Mouse (Mus musculus) limb, embryonic 14.5 days (tissue): ENCODE measurements around the gene Slc11a2. TPM values are rescaled to one million over a fixed set of nuclear protein-coding genes. Genes with fewer than 3 reads are reported as not detected.

Source experiments
- ATAC-seq: fragments of 200-750 bp; cut with Nextera tagmentation; 2 replicates; pipeline ENCODE4 v1.8.0; 2017; ENCODE audit warnings: low read depth, moderate number of reproducible peaks, moderate TSS enrichment; ENCODE audit not compliant: low FRiP score
- DNase-seq: peaks from one replicate; pipeline ENCODE4 v3.0.0-alpha.2; 2015; ENCODE audit warnings: low spot score
- H3K27ac ChIP-seq: fragments of 300-500 bp; sonication (generic); replicated peaks from 2 replicates; pipeline ENCODE4 v1.5.1; 2014; ENCODE audit warnings: low read depth, mild to moderate bottlenecking, low read length, moderate library complexity, mixed read lengths
- H3K27me3 ChIP-seq: fragments of 300-500 bp; sonication (generic); 2 replicates; pipeline ENCODE4 v1.6.1; 2014; ENCODE audit warnings: low read length, mixed read lengths; ENCODE audit not compliant: control insufficient read depth, insufficient read depth
- H3K36me3 ChIP-seq: fragments of 300-500 bp; sonication (generic); 2 replicates; pipeline ENCODE4 v1.6.1; 2014; ENCODE audit warnings: mild to moderate bottlenecking, low read length, moderate library complexity, mixed read lengths; ENCODE audit not compliant: control insufficient read depth, insufficient read depth
- H3K4me1 ChIP-seq: fragments of 300-500 bp; sonication (generic); 2 replicates; pipeline ENCODE4 v1.6.1; 2014; ENCODE audit warnings: antibody characterized with exemption, low read length, mixed read lengths; ENCODE audit not compliant: control insufficient read depth, insufficient read depth
- H3K4me2 ChIP-seq: fragments of 300-500 bp; sonication (generic); replicated peaks from 2 replicates; pipeline ENCODE4 v1.6.1; 2014; ENCODE audit warnings: low read depth, mild to moderate bottlenecking, low read length, moderate library complexity; ENCODE audit not compliant: severe bottlenecking
- H3K4me3 ChIP-seq: fragments of 300-500 bp; sonication (generic); replicated peaks from 2 replicates; pipeline ENCODE4 v1.5.1; 2014; ENCODE audit warnings: low read length
- H3K9ac ChIP-seq: fragments of 300-500 bp; sonication (generic); 2 replicates; pipeline ENCODE4 v1.6.1; 2014; ENCODE audit warnings: mild to moderate bottlenecking, low read depth, low read length, moderate library complexity; ENCODE audit not compliant: severe bottlenecking
- H3K9me3 ChIP-seq: fragments of 300-500 bp; sonication (generic); 2 replicates; pipeline ENCODE4 v1.6.1; 2016; ENCODE audit warnings: low read length; ENCODE audit not compliant: control insufficient read depth
- POLR2A ChIP-seq: fragments of 200-500 bp; IDR thresholded peaks from 2 replicates; pipeline ENCODE4 v1.8.0; 2012; ENCODE audit warnings: inconsistent platforms, mild to moderate bottlenecking, moderate library complexity, borderline replicate concordance; ENCODE audit not compliant: insufficient read depth, insufficient read length; ENCODE audit errors: extremely low read depth
- WGBS: fragments of 180-500 bp; shearing (Covaris S2); extraction: QIAGEN DNeasy Blood & Tissue Kit; methylation state at CpG from one replicate; pipeline ENCODE4 v1.1.7; 2014; 5-methylcytosine and 5-hydroxymethylcytosine counted together
- polyA plus RNA-seq, 2 experiments: library from polyadenylated mRNA; depleted of rRNA in 1 of 2; stranded (reverse) in 1 of 2; unstranded in 1 of 2; fragments of >200 nt; fragmentation: Nextera tagmentation in 1 of 2; extraction: Ambion mirVana in 1 of 2; gene quantifications; 2 replicates each; pipeline versions ENCODE4 v1.2.1 to v1.2.3; 2012 to 2014

Slc11a2 gene
- polyA plus RNA-seq (2012; rRNA removed) (30.3 and 41.1 TPM in 2 replicates), polyA plus RNA-seq (2014; fragmentation: Nextera tagmentation; extraction: Ambion mirVana) (20.4 TPM in 2 replicates)

DNA sequence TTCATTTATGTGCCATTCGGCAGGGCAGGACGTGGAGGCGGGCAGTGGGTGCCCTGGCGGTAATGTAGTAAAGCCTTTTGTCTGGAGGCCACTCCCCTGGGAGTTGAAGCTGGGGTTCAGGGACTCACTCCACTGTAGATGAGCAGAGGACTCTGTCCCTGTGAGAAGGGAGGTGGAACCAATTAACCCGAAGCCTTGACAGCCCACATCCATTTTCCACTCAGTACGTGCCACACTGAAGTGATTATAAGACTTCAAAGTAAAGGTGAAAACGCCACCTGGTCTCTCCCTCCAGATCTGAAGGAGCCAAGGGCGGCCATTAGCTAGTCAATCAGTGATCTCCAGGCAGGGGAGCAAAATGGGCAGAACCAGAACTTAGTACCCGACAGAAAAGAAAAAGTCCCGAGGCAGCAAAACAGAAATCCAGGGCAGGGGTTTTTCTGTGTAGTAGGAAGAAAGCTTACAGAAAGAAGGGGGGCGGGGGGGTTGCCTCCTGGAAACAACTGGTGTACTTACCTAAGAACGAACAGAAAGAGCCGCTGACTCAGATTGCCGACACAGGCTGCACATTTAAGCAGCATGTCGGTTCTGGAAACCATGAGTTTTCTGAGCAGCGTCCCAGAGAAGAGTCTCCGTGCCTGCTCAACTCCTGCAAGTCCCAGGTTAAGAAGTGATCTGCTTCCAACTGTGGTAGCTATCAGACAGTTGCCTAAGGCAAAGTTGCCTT, at the start of gene Slc11a2:
Gene Slc11a2, minus strand, starts transcription at position 677 of the 727 bp plus-strand sequence.
- 7% methylated on average over 17 of the region's 17 CpGs for WGBS
- H3K4me1 ChIP-seq: peaks cover 14% of the 10 kb centered on the region
- DNase-seq: no peak

DNA sequence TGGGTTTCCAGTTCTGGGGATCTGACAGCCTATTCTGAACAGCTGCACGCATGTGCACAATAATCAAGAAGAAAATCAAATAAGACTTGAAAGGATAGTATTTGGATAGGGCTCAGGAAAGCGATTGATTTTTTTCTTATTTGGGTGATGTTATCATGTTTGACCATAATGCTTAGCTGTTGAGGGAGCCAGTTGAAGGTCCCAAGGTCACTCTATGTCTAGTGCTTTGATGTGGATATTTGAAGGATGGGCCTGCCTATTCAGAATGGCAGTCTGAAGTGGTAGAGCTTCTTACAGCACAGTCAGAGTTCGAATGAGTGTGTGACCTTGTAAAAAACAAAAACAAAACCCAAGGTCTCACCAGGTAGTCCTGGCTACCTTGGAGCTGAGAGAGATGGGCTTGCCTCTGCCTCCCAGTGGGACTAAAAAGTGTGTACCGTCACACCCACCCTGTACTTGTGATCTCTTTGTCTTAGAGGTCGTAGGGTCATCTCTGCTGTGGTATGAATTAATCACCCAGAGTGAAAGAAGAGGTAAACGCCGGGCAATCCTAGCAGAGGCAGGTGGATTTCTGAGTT, 49.1 kb upstream of the Slc11a2 start:
- Histone ChIP-seq H3K9me3 (no peaks in the 10 kb centered on the region), H3K4me1 (peaks cover 9% of the 10 kb centered on the region), H3K4me2 (no peak overlapping the region), H3K27ac (no peak overlapping the region), H3K36me3 (peaks cover 51% of the 10 kb centered on the region), H3K9ac (no peak overlapping the region), H3K4me3 (no peak overlapping the region), H3K27me3 (no peaks in the 10 kb centered on the region)
- no peak for TF ChIP-seq POLR2A
- 84% methylated on average over 7 of the region's 7 CpGs for WGBS
- DNase-seq (no peak), ATAC-seq (no peak)

More for the DNA sequence above, at the start of gene Slc11a2:
- Histone ChIP-seq H3K9me3 (no peaks in the 10 kb centered on the region), H3K27me3 (no peaks in the 10 kb centered on the region), H3K4me2 (peak within 1 kb of the TSS; percentile 89), H3K4me3 (peak within 1 kb of the TSS; percentile 93), H3K9ac (peak within 1 kb of the TSS; percentile 43; the same call in 1 of the 2 replicates), H3K36me3 (no peaks in the 10 kb centered on the region), H3K27ac (no peak within 1 kb of the TSS)
- no peak for TF ChIP-seq POLR2A
- ATAC-seq: no peak

GRCm38 (mm10) chr15:100470037-100470436, 45.2 kb upstream of the Slc11a2 start:
- H3K27ac ChIP-seq: no peak overlapping the region
- no peaks in the 10 kb centered on the region for H3K27me3 ChIP-seq
- H3K9me3 ChIP-seq: no peaks in the 10 kb centered on the region
- 0 out of 2 replicates have a peak overlapping the region, but pooled peaks have one; percentile 66 for H3K9ac ChIP-seq
- peak overlapping the region; percentile 81 for H3K4me2 ChIP-seq
- peaks cover 17% of the 10 kb centered on the region for H3K4me1 ChIP-seq
- no peak for DNase-seq
- ATAC-seq: no peak
- WGBS: 72% methylated on average over 10 of the region's 10 CpGs
- H3K4me3 ChIP-seq: peak overlapping the region; percentile 82
- TF ChIP-seq POLR2A: no peak
- peaks cover 17% of the 10 kb centered on the region for H3K36me3 ChIP-seq

DNA sequence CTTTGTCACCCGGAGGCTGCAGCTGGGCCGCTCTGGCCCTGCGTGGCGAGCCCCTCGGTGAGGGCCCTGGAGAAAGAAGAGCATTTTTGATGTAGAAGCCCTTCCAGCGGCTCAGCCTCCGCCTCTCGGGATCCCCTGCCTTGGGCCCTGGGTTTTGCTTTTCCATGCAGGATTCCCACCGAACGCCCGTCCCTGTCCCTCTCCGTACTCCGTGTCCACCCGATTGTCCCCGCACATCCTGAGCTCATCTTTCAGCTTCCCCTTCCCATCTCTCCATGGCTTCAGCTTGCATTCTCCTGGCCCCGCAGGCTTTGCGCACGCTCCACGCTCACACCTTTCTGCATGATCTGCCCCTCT, 44.3 kb upstream of the Slc11a2 start:
- no peak overlapping the region for H3K27ac ChIP-seq
- no peak for DNase-seq
- 2% methylated on average over 19 of the region's 19 CpGs for WGBS
- peak overlapping the region; percentile 82 for H3K4me3 ChIP-seq
- H3K9ac ChIP-seq: peak overlapping the region; percentile 66
- peaks cover 17% of the 10 kb centered on the region for H3K4me1 ChIP-seq
- H3K9me3 ChIP-seq: no peaks in the 10 kb centered on the region
- no peak for TF ChIP-seq POLR2A
- 0 out of 2 replicates have a peak, but pooled peaks have one; percentile 10 for ATAC-seq
- H3K36me3 ChIP-seq: peaks cover 10% of the 10 kb centered on the region
- H3K4me2 ChIP-seq: peak overlapping the region; percentile 81
- no peaks in the 10 kb centered on the region for H3K27me3 ChIP-seq

DNA sequence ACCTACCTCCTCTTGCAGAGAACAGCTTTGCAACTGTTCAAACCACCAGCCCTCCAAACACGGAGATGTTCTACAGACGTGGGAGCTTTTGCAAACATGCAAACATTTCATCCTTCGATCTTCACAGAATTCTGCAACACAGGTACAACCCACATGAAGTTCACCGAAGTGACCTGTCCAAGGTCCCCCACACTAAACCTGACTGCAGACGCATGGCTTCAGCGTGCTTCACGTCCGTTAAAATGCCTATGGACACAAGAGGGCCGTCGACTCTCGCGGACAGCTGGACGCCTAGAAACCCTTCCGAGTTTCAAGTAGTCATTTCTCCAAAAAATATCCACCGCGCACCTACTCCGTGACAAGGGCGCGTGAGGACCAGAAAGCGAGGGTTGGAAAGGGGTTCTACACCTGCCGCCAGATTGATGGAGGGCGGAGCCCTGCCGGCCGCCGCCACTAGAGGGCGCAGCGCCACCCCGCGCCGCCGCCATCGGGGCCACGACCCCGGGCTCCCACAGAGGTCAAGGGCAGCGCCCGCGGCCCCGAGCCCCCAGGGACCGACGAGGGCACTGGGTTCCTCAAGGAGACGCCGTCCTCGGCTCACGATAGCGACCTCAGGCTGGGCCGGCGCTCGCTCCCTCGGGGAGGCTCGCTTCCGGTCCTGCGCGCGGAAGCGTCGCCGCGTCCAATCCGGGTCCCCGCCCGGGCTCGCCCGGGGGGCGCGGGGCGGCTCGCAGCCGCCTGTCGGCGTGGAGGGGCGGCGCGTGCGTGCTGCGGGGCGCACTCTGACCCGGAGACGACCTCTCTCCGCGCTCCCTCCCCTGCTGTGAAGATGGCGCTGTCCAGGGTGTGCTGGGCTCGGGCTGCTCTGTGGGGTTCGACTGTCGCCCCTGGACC, 43.7 kb upstream of the Slc11a2 start, which contains the start of gene Letmd1:
Gene Letmd1, plus strand, starts transcription at position 729 of the 894 bp plus-strand sequence.
- DNase-seq (peak; percentile 84), ATAC-seq (peak; percentile 94)
- H3K9me3 ChIP-seq: no peaks in the 10 kb centered on the region
- no peaks in the 10 kb centered on the region for H3K27me3 ChIP-seq
- 2% methylated on average over 72 of the region's 84 CpGs for WGBS
- H3K4me3 ChIP-seq: peak within 1 kb of the TSS; percentile 82
- 0 out of 2 replicates have a peak, but pooled peaks have one; percentile 50 for TF ChIP-seq POLR2A
- no peak within 1 kb of the TSS; the same call in 1 of the 2 replicates for H3K27ac ChIP-seq
- peaks cover 7% of the 10 kb centered on the region; the same call in 1 of the 2 replicates for H3K36me3 ChIP-seq
- peaks cover 17% of the 10 kb centered on the region for H3K4me1 ChIP-seq
- peak within 1 kb of the TSS; percentile 66 for H3K9ac ChIP-seq
- H3K4me2 ChIP-seq: peak within 1 kb of the TSS; percentile 81
